Mouse (Mus musculus) layer of hippocampus, adult 18-20 months (tissue): ENCODE data around the gene Gm20854. TPM values are rescaled to one million over a fixed set of nuclear protein-coding genes. Genes with fewer than 3 reads are reported as not detected.
"Not testable (repeated sequence)": the region's sequence is repeated elsewhere in the genome, so short reads cannot be mapped to it uniquely, and the experiment has no call there.

Experiments used
- DNase-seq, 2 experiments: peaks; one replicate each; pipeline ENCODE4 v3.0.0; 2022; ENCODE audit warnings: low spot score in 2 of 2
- long read RNA-seq: library from polyadenylated mRNA; stranded (forward); transcript quantifications from one replicate; pipeline ENCODE4 v2.0.0, GENCODE M21; 2021
- total RNA-seq, 2 experiments: library from RNA; stranded (reverse); gene quantifications; 2 replicates each; pipeline ENCODE4 v1.2.3; 2021

Gene Gm20854
- not detected for total RNA-seq
- long read RNA-seq, result 0 reads

DNA sequence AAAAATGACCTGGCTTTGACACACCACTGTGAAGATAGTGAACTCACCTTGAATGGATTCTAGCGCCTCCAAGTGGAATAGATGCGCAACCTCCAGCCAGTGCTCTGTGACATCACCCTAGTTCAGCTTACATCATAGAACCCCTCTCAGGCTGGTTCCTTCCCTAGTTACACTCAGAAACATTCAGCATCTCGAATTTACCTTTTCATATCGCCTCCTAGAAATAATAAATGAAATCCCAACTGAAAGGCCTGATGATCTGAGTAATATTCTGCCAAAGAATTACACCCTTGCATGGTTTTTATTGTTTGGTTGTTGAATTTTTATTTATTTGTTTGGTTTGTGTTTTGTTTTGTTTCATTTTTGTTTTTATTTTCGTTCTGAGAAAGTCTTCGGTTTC, at the start of gene Gm20854:
Gm20854 (minus strand) TSS at position 101 of the 400 bp plus-strand sequence.
- not testable (repeated sequence) for DNase-seq
